Mouse (Mus musculus) spleen, embryonic (tissue): Measurements from ENCODE around the gene Plvap.

Experiments used
- CTCF ChIA-PET: fragments of 350-600 bp; sonication (Branson Sonifier 250); formaldehyde crosslinking; loops from one replicate; lab custom pipeline; 2022; lab: Charles Lee

Plvap gene

GRCm38 (mm10) chr8:71488454-71488853 lies 23.1 kb downstream of the Plvap start:
- CTCF ChIA-PET: no interaction called here

- CTCF ChIA-PET: no interaction called here
Observed at GRCm38 (mm10) chr8:71487691-71488445, 23.7 kb downstream of the Plvap start, which contains the start of gene Gtpbp3. Gene Gtpbp3 (plus strand): TSS chr8:71488103.

GRCm38 (mm10) chr8:71486136-71486529 lies 25.4 kb downstream of the Plvap start:
- CTCF ChIA-PET: no interaction called here

- CTCF ChIA-PET: no interaction called here
Observed at GRCm38 (mm10) chr8:71485142-71486135, 26.1 kb downstream of the Plvap start, which contains the start of gene Ano8. Gene Ano8 (minus strand): TSS chr8:71485963.

- CTCF ChIA-PET: no interaction called here
Observed at GRCm38 (mm10) chr8:71484736-71485135, 26.8 kb downstream of the Plvap start.

- CTCF ChIA-PET: no interaction called here
Observed at GRCm38 (mm10) chr8:71483932-71484331, 27.6 kb downstream of the Plvap start.

- CTCF ChIA-PET: no interaction called here
Observed at GRCm38 (mm10) chr8:71478943-71479342, 32.6 kb downstream of the Plvap start.

GRCm38 (mm10) chr8:71477196-71477845 lies 34.2 kb downstream of the Plvap start:
- CTCF ChIA-PET: no interaction called here

- CTCF ChIA-PET: interaction anchor here (0.6 kb wide), 1 partner anchor 997 kb away, joined by 4 read pairs; no protein-coding TSS in a partner anchor
Observed at GRCm38 (mm10) chr8:71476099-71476940, 35.2 kb downstream of the Plvap start.

GRCm38 (mm10) chr8:71475702-71476075 lies 35.9 kb downstream of the Plvap start:
- CTCF ChIA-PET: interaction anchor here (0.6 kb wide), 1 partner anchor 997 kb away, joined by 4 read pairs; no protein-coding TSS in a partner anchor

GRCm38 (mm10) chr8:71474785-71475701 lies 36.5 kb downstream of the Plvap start:
- CTCF ChIA-PET: no interaction called here

- CTCF ChIA-PET: no interaction called here
Observed at GRCm38 (mm10) chr8:71474344-71474743, 37.2 kb downstream of the Plvap start.

- CTCF ChIA-PET: interaction anchor here (0.7 kb wide), 1 partner anchor 8 kb away, joined by 3 read pairs; no protein-coding TSS in a partner anchor
Observed at GRCm38 (mm10) chr8:71472601-71473386, 38.8 kb downstream of the Plvap start.

GRCm38 (mm10) chr8:71471861-71472260 lies 39.7 kb downstream of the Plvap start:
- CTCF ChIA-PET: interaction anchor here (0.6 kb wide), 1 partner anchor 147 kb away, joined by 3 read pairs; no protein-coding TSS in a partner anchor

GRCm38 (mm10) chr8:71470913-71471255 lies 40.7 kb downstream of the Plvap start:
- CTCF ChIA-PET: no interaction called here

- CTCF ChIA-PET: no interaction called here
Observed at GRCm38 (mm10) chr8:71470146-71470912, 41.2 kb downstream of the Plvap start.

- CTCF ChIA-PET: no interaction called here
Observed at GRCm38 (mm10) chr8:71469411-71469810, 42.1 kb downstream of the Plvap start.

GRCm38 (mm10) chr8:71468916-71469315 lies 42.6 kb downstream of the Plvap start, which contains the start of gene Dda1:
Gene Dda1 (plus strand): TSS chr8:71469199.
- CTCF ChIA-PET: no interaction called here
